Mouse (Mus musculus) liver, embryonic 12.5 days (tissue): ENCODE measurements around the gene Mrvi1. TPM values are rescaled to one million over a fixed set of nuclear protein-coding genes. Genes with fewer than 3 reads are reported as not detected.
A peak's percentile ranks its signal among the peaks of the same experiment; 100 is the strongest.

ENCODE experiments used
- ATAC-seq: fragments of 200-750 bp; cut with Nextera tagmentation; 2 replicates; pipeline ENCODE4 v1.8.0; 2017; ENCODE audit warnings: moderate number of reproducible peaks, mild to moderate bottlenecking, moderate library complexity
- H3K27ac ChIP-seq: fragments of 300-500 bp; sonication (generic); 2 replicates; pipeline ENCODE4 v1.5.1; 2016; ENCODE audit warnings: mild to moderate bottlenecking
- H3K27me3 ChIP-seq: fragments of 300-500 bp; sonication (generic); replicated peaks from 2 replicates; pipeline ENCODE4 v1.6.1; 2016; ENCODE audit warnings: mild to moderate bottlenecking, moderate library complexity
- H3K36me3 ChIP-seq: fragments of 300-500 bp; sonication (generic); 2 replicates; pipeline ENCODE4 v1.6.1; 2016; ENCODE audit warnings: mild to moderate bottlenecking, moderate library complexity
- H3K4me1 ChIP-seq: fragments of 300-500 bp; sonication (generic); 2 replicates; pipeline ENCODE4 v1.6.1; 2016
- H3K4me2 ChIP-seq: fragments of 300-500 bp; sonication (generic); 2 replicates; pipeline ENCODE4 v1.6.1; 2016; ENCODE audit warnings: mild to moderate bottlenecking, moderate library complexity
- H3K4me3 ChIP-seq: fragments of 300-500 bp; sonication (generic); 2 replicates; pipeline ENCODE4 v1.5.1; 2016; ENCODE audit warnings: mild to moderate bottlenecking, moderate library complexity
- H3K9ac ChIP-seq: fragments of 300-500 bp; sonication (generic); 2 replicates; pipeline ENCODE4 v1.6.1; 2016; ENCODE audit warnings: mild to moderate bottlenecking, moderate library complexity
- H3K9me3 ChIP-seq: fragments of 300-500 bp; sonication (generic); replicated peaks from 2 replicates; pipeline ENCODE4 v1.6.1; 2016; ENCODE audit warnings: mild to moderate bottlenecking, moderate library complexity
- WGBS: fragments of 180-500 bp; shearing (Covaris S2); methylation state at CpG from one replicate; pipeline ENCODE4 v1.1.7; 2016; ENCODE audit not compliant: insufficient replicate concordance; 5-methylcytosine and 5-hydroxymethylcytosine counted together
- polyA plus RNA-seq: library from polyadenylated mRNA; unstranded; fragments of >200 nt; fragmentation: Nextera tagmentation; extraction: Ambion mirVana; gene quantifications from 2 replicates; pipeline ENCODE4 v1.2.1, GENCODE M21; 2016

The Mrvi1 gene
- polyA plus RNA-seq, 1 experiment from 2014 or later: 14.7 TPM

DNA sequence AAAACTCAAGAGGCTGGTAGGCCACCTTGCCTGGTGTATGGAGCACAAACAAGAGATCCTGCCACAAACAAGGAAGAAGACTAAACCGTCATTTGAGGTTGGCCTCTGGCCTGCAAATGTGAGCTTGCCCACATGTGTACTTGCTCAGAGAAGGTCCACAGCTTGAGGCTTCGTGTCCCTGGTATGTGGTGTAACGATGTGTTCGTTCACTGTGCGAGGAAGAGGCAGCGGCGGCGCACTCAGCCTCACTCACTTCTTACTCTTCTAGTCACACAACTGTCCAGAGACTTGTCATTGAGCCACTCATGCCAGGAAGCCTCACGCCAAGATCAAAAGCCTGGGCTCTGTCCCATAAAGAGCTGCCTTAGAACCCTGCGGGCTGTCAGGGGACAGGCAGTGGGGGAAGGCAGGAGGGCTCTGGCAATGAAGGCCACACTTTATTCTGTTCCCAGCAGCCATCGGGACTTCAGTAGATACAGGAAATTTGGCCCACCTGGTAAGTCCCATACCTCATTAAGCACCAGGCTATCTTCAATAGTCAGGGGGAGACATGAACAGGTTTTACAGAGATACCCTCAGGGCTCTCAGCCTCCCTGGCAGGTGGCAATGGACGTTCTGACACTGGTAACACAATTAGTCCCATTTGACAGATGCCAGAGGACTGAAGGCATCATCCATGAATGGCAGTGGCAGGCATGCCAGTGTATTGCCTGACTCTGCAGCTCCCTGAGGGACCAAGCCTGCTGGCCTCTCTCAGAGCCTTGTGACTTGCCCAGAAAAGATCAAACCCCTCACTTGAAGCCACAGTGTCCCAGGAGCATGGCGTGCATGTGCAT lies 32.3 kb downstream of the Mrvi1 start:
- no peaks in the 10 kb centered on the region for H3K27me3 ChIP-seq
- no peaks in the 10 kb centered on the region for H3K36me3 ChIP-seq
- H3K4me3 ChIP-seq: no peak overlapping the region
- no peak for ATAC-seq
- no peak overlapping the region for H3K4me2 ChIP-seq
- H3K9ac ChIP-seq: no peak overlapping the region
- WGBS: 79% methylated on average over 13 of the region's 13 CpGs
- no peak overlapping the region for H3K27ac ChIP-seq
- no peaks in the 10 kb centered on the region for H3K9me3 ChIP-seq
- H3K4me1 ChIP-seq: peaks cover 35% of the 10 kb centered on the region

- ATAC-seq: no peak
- Histone ChIP-seq H3K27ac (no peak overlapping the region), H3K4me1 (peaks cover 20% of the 10 kb centered on the region), H3K9me3 (no peaks in the 10 kb centered on the region), H3K9ac (no peak overlapping the region), H3K27me3 (no peaks in the 10 kb centered on the region), H3K4me2 (no peak overlapping the region), H3K4me3 (no peak overlapping the region), H3K36me3 (no peaks in the 10 kb centered on the region)
- WGBS: 81% methylated on average over 3 of the region's 3 CpGs
Measured at GRCm38 (mm10) chr7:110948579-110948978, 33.7 kb downstream of the Mrvi1 start.

GRCm38 (mm10) chr7:110947616-110948015 lies 34.6 kb downstream of the Mrvi1 start:
- peaks cover 12% of the 10 kb centered on the region; the same call in 1 of the 2 replicates for H3K4me1 ChIP-seq
- no peak for ATAC-seq
- H3K36me3 ChIP-seq: no peaks in the 10 kb centered on the region
- no peak overlapping the region for H3K4me2 ChIP-seq
- H3K27ac ChIP-seq: no peak overlapping the region
- H3K27me3 ChIP-seq: no peaks in the 10 kb centered on the region
- H3K4me3 ChIP-seq: no peak overlapping the region
- H3K9me3 ChIP-seq: no peaks in the 10 kb centered on the region
- WGBS: 65% methylated on average over 6 of the region's 6 CpGs
- no peak overlapping the region for H3K9ac ChIP-seq

- Histone ChIP-seq H3K27ac (no peak overlapping the region), H3K9me3 (no peaks in the 10 kb centered on the region), H3K4me3 (no peak overlapping the region), H3K9ac (no peak overlapping the region), H3K4me1 (peaks cover 17% of the 10 kb centered on the region), H3K36me3 (no peaks in the 10 kb centered on the region), H3K4me2 (no peak overlapping the region), H3K27me3 (no peaks in the 10 kb centered on the region)
- ATAC-seq: no peak
- WGBS: 63% methylated on average over 6 of the region's 6 CpGs
Measured at GRCm38 (mm10) chr7:110946731-110947130, 35.5 kb downstream of the Mrvi1 start.

DNA sequence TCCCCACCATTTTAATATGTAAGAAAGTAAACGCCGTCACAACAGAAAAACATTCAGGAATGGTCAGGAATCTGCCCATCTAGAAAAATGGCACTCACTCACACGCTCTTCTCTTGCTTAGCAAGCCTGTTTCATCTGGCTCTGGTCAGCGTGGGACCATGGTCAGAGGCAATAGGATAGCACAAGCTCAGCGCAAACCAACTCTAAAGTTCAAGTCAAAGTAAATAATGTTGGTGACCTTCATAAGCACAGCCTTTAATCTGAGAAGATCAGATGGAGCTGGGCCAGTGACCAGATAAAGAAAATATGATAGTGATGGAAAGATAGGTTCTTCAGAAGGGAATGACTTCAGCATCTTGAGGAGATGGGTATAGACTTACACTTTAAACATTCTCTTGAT lies 37.9 kb downstream of the Mrvi1 start:
- H3K9me3 ChIP-seq: no peaks in the 10 kb centered on the region
- no peak overlapping the region for H3K9ac ChIP-seq
- H3K4me1 ChIP-seq: peaks cover 20% of the 10 kb centered on the region
- no peak overlapping the region for H3K4me2 ChIP-seq
- no peak overlapping the region for H3K4me3 ChIP-seq
- no peak overlapping the region for H3K27ac ChIP-seq
- no peaks in the 10 kb centered on the region for H3K36me3 ChIP-seq
- 78% methylated on average over 5 of the region's 5 CpGs for WGBS
- ATAC-seq: no peak
- no peaks in the 10 kb centered on the region for H3K27me3 ChIP-seq

- Histone ChIP-seq H3K27ac (peak overlapping the region; percentile 79), H3K36me3 (no peaks in the 10 kb centered on the region), H3K9ac (peak overlapping the region; percentile 47), H3K4me2 (peak overlapping the region; percentile 21), H3K9me3 (no peaks in the 10 kb centered on the region), H3K27me3 (no peaks in the 10 kb centered on the region; the same call in 1 of the 2 replicates), H3K4me1 (peaks cover 21% of the 10 kb centered on the region), H3K4me3 (no peak overlapping the region)
- peak; percentile 90 for ATAC-seq
- 47% methylated on average over 6 of the region's 6 CpGs for WGBS
Measured at GRCm38 (mm10) chr7:110941701-110942530, 40.3 kb downstream of the Mrvi1 start.

- Histone ChIP-seq H3K36me3 (no peaks in the 10 kb centered on the region), H3K27me3 (no peaks in the 10 kb centered on the region; the same call in 1 of the 2 replicates), H3K27ac (peak overlapping the region; percentile 79), H3K4me1 (peaks cover 29% of the 10 kb centered on the region), H3K9ac (peak overlapping the region; percentile 47; the same call in 1 of the 2 replicates), H3K9me3 (no peaks in the 10 kb centered on the region), H3K4me2 (peak overlapping the region; percentile 21), H3K4me3 (no peak overlapping the region)
- 44% methylated on average over 4 of the region's 4 CpGs for WGBS
- peak; percentile 49 for ATAC-seq
Measured at GRCm38 (mm10) chr7:110941116-110941521, 41.1 kb downstream of the Mrvi1 start.

- Histone ChIP-seq H3K9ac (no peak overlapping the region), H3K27ac (no peak overlapping the region), H3K36me3 (no peaks in the 10 kb centered on the region), H3K4me3 (no peak overlapping the region), H3K9me3 (no peaks in the 10 kb centered on the region), H3K4me2 (no peak overlapping the region), H3K4me1 (peaks cover 19% of the 10 kb centered on the region), H3K27me3 (no peaks in the 10 kb centered on the region; the same call in 1 of the 2 replicates)
- no peak for ATAC-seq
- 68% methylated on average over 6 of the region's 6 CpGs for WGBS
Measured at GRCm38 (mm10) chr7:110935815-110936762, 46.2 kb downstream of the Mrvi1 start.

GRCm38 (mm10) chr7:110933999-110934398 lies 48.3 kb downstream of the Mrvi1 start:
- WGBS: 69% methylated on average over 2 of the region's 2 CpGs
- Histone ChIP-seq H3K9ac (no peak overlapping the region), H3K27ac (no peak overlapping the region), H3K4me3 (no peak overlapping the region), H3K27me3 (no peaks in the 10 kb centered on the region; the same call in 1 of the 2 replicates), H3K36me3 (no peaks in the 10 kb centered on the region), H3K4me2 (no peak overlapping the region), H3K4me1 (peaks cover 18% of the 10 kb centered on the region), H3K9me3 (no peaks in the 10 kb centered on the region)
- no peak for ATAC-seq

DNA sequence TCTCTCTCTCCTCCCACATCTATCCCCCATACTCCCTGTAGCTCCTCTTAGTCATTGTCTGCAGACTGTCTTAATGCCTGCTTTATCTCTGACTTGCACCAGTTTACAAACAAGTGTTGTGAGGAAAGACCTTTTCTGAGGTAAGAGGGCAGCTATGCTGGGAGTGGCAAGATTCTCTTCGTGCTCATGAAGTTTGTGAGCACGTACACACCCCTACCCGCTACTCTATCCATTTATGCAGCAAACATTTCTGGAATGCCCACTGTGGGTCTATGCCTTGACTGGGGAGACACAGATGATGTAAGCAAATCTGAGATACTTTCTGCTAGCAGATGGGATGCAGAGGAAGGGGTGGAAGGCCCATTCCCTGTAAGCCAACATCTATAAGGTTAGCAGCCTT lies 48.9 kb downstream of the Mrvi1 start:
- ATAC-seq: peak; percentile 35; the same call in 1 of the 2 replicates
- WGBS: 53% methylated on average over 3 of the region's 3 CpGs

GRCm38 (mm10) chr7:110930118-110930854 lies 52.0 kb downstream of the Mrvi1 start:
- Histone ChIP-seq H3K4me1 (peaks cover 17% of the 10 kb centered on the region), H3K36me3 (no peaks in the 10 kb centered on the region), H3K27me3 (no peaks in the 10 kb centered on the region), H3K9ac (no peak overlapping the region), H3K4me2 (no peak overlapping the region), H3K27ac (no peak overlapping the region), H3K4me3 (no peak overlapping the region), H3K9me3 (no peaks in the 10 kb centered on the region)
- 23% methylated on average over 3 of the region's 3 CpGs for WGBS
- ATAC-seq: peak; percentile 82

More for the DNA sequence above, 48.9 kb downstream of the Mrvi1 start:
- Histone ChIP-seq H3K27me3 (no peaks in the 10 kb centered on the region; the same call in 1 of the 2 replicates), H3K9ac (no peak overlapping the region), H3K4me1 (peaks cover 18% of the 10 kb centered on the region), H3K36me3 (no peaks in the 10 kb centered on the region), H3K4me2 (no peak overlapping the region), H3K4me3 (no peak overlapping the region), H3K9me3 (no peaks in the 10 kb centered on the region), H3K27ac (no peak overlapping the region)
